Mouse (Mus musculus): Measurements from ENCODE around the gene Mark2.
A peak's percentile ranks its signal among the peaks of the same experiment; 100 is the strongest.
"Not testable (repeated sequence)": the region's sequence is repeated elsewhere in the genome, so short reads cannot be mapped to it uniquely, and the experiment has no call there.

The Mark2 gene

DNA sequence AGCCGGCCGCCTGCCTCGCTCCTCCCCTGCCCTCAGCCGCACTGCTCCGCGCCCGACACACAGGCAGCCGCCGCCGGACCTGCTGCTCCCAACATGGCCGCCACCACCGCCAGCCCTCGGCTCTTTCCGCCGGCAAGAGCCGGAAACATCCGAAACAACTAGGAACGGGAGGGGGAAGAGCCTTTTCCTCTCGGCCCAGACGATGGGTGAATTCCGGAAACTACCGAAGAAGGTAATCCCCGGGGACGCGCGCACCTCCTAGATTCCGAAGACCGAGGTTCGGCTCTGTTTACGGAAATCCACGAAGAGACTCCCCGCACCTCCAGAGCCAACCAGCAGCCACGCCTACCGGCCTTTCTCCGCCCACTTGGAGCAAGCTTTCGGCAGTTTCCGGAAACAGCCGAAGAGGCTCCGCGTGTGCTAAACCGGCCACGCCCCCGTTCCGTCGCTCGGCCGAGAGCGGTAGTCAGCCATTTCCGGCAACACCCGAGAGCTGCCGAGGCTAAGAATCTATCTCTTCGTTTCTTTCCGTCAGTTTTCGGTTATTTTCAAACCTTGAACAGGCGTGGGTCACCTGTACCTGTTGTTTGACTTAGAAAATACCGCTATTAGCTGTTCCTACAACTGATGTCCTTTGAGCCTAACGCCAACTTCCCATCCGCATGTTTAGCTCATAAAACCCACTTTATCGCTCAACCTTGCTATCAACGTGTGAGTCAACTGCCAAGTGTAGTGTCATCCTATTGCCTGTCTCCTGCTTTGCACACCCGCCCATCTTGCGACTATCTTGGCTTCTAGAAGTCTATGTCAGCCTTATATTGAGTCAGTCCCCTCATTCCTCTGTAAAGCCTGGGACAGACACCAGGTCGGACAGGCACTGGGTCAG, at the start of gene Mark2:
TSS of gene Mark2 (minus strand) at position 349 of the 886 bp plus-strand sequence.
- DNase-seq (ENCODE audit: low spot score in 2 of 2), result peak; percentile 99 to 100

DNA sequence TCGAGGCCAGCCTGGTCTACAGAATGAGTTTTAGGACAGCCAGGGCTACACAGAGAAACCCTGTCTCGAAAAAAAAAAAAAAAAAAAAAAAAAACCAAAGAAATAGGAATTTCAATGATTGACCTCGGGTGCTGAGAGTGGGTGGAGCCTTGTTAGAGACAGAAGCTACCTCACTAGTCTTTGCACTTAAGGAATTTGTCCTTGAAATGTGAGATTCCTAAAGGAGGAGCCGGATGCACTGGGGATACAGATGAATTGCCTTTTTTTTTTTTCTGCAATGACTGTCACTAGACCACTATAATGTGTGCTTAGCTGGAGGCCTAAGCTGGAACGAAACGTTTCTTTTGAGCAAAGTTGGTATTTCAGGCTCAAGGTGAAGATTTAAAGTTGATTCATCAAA, 46.8 kb upstream of the Mark2 start:
- no peak for DNase-seq (ENCODE audit: low spot score in 2 of 2)

DNA sequence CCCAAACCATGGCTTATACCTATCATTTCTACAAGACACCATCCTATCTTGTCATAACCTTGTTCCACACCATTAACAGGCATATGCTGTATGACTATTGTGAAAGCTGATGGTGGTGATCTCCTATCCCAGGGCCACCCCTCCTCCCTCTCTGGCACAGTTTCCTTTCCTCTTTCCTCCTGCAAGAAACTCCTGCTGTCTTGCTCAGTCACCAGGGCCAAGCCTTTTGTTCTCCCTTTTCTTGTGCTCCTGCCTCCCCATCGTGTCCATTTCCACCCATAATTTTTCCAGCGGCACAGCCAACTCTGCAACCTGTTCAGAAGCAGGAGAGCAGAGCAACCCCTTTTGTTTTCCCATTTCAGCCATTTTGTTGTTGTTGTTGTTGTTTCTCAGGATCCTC, 44.4 kb upstream of the Mark2 start:
- no peak for DNase-seq (ENCODE audit: low spot score in 2 of 2)

DNA sequence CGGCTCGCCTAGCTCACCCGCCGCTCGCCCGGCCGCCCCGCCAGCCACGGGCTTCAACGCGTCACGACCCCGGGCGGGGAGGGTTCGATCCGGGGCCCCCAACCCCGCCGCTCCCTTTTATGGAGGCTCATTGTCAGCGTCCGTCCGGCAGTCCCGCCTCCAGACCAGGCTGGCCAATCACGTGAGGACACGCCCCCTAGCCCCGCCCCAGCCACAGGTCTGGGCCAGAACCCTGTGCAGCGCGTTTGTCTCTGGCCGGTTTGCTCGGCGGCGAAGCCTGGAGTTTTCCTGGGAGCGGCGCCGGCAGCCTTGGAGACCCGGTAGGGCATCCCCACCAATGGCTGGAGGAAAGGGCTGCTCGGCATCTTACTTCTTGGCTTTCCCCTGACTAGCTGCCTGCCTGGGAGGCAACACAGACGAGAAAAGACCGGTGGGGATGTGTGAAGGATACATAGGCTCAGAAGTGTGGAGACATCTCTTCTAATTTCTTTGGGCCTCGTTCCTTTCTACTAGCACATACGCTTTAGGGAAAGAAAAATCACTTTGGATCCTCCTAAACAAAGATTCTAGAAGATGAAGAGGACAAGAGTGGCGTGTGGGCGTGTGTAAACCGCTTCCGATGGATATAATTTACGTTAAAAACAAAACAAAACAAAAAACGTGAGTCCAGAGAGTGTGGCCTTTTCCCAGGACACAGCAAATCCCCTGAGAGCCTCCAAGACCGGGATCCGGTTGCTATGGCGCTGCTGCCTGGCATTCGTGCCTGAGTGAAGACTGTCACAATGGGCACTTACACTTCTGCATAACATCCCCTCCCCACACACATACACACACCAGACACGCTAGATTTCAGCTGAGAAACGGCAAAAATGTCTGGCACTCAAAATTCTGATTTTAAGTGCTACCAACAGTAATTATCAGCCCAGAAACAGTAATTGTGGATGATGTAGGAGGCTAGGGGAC, 41.5 kb upstream of the Mark2 start, which contains the start of gene Spindoc:
TSS of gene Spindoc (minus strand) at position 92 of the 963 bp plus-strand sequence.
- DNase-seq (ENCODE audit: low spot score in 2 of 2), result peak; percentile 98

DNA sequence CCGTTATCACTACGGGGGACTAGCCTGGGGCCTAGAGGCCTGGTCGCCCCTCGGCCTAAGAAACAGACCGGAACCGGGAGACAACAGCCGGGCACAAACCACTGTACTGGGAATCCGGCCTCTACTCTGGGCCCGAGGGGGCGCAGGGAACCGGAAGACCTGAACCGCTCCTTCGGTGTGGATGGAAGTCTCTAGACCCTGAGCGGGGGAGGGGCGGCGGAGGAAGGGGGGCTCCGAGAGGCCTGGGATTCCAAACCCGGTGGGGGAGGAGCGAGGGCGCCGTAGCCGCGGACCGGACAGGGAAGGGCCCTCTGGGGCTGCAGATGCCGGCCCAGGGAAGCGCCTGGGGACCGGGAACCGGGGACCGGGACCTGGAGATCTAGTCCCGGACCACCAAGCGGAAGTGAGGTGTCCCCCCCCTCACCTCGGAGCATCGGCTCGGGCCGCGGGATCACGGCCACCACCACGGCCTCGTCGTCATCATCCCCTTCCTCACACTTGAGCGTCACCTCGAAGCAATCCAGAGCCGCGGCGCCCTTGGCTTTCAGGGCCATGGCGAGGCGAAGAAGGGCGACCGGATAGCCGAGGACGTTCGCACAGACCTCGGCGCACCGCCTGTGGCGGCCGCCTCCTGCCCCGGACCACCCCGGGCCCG, 40.7 kb upstream of the Mark2 start:
- DNase-seq (ENCODE audit: low spot score in 2 of 2), result peak; percentile 76 to 77

DNA sequence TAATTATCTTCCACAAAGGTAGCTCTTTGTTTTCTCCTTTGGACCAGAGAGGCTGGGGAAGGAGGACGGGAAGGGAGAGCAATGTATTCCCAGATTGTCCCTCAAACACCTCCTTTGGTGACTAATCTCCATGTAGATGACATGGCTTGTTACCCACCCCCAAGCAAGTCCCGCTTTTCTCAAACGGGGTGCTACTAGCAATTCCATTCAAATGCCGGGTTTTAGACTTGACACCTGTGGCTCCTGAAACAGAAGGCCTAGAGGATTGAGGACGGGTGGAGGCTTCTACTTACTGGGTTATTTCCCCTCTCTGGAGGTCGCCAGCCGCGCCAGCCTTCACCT, 40.2 kb upstream of the Mark2 start:
- DNase-seq (ENCODE audit: low spot score in 2 of 2), result no peak

DNA sequence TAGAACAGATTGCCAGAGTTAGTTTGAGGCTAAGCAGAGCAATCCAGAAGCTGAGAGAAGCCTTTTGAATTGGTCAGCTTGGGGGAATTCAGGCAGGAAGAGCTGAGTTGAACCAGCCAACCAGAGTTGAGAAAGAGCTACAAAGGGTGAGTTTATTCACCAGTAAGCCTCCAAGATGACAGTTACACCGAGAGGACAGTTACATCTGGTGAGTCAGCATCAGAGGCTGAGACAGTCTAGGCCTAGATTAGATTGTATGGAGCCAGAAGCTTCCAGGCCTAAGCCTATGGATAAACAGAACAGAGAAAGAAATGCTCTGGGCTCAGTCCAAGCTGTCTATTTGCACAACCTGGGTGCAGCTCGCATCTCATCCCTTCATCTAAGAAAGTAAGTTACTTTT, 36.0 kb upstream of the Mark2 start:
- no peak for DNase-seq (ENCODE audit: low spot score in 2 of 2)

DNA sequence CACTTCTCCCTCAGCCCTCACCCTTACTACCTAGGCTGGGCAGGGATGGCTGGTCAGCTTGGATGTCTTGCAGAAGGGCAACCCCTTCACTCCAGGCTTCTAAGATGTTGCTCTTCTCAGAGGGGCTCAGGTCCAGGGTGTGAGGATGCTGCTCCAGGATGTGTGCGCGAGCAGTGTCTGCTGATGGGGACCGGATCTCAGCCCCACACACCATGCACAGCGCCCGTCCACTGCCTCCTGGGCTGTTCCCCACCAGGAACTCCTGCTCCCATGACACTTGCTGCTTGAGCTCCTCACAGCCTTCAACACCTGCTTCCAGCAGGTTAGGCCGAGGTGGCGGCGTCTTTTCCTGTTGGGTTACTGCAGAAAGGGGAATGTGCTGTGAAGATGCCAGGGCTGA, 32.8 kb upstream of the Mark2 start:
- no peak for DNase-seq (ENCODE audit: low spot score in 2 of 2)

DNA sequence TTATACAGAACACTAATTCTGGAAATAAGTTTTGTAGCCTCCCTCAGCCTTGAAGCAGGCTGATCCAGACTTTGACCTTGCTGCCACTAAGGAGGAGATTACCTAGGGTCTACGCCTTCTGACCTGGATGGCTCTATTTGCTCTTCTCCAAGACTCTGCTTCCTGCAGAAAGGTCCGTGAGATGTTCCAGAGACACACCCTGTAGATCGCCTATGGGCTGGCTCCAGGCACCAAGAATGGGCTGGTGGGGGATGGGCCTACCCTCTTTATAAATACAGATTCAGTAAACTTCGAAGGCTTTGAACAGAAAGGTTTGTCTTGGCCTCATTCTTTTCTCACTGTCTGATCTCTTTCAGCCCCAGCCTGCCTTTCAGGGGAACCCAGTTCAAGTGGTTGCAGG, 27.8 kb upstream of the Mark2 start:
- not testable (repeated sequence) for DNase-seq (ENCODE audit: low spot score in 2 of 2)

DNA sequence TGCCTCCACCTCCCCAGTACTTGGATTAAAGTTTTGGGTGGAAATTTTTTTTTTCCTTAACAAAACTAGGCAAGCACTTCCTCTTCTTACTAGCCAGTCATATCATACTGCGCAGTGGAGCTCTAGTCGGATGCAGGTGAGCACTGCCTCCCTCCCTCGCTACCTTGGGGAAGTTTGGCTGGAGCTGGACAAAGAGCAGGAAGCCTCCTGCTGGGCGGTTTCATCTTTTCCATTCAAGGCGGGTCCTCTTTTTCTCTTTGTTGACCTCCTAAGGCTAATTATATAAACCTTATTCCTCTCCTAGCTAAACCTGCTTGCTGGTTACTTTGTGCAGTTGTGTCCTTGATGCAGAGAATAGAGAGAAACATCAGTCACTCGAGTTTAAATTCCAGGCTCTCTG, 12.0 kb upstream of the Mark2 start:
- no peak for DNase-seq (ENCODE audit: low spot score in 2 of 2)

DNA sequence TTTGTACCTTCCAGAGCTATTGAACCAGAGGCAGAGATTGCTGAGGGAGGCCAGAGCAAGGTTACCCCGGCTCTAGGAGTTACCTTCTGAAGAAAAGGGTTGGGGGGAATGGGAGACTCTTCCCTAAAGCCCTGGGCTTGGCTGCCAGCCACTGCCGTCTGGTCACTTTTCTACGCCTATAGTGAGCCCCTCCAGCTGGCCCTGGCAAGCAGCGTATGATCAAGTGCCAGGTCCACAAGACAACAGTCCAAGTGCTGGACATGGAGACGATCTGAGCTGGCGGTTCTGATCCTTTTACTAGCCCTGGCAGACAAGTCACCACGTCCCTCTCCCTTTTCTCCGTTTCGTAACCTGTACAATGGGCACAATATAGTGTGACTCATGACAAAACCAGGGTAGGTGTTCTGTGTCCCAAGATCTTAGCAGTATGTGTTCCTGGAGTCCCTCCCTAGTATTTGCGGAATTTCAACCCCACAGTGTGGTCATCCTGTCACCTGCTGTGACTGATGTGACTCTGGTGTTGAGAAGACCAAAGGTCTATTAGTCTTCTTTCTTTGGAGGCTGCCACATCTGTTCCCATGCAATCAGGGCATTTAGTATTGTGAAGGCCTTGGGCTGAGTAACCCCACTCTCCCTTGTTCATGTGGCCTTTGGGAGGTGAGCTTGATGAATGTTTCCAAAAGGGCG, 11.3 kb upstream of the Mark2 start:
- DNase-seq (ENCODE audit: low spot score in 2 of 2), result no peak

DNA sequence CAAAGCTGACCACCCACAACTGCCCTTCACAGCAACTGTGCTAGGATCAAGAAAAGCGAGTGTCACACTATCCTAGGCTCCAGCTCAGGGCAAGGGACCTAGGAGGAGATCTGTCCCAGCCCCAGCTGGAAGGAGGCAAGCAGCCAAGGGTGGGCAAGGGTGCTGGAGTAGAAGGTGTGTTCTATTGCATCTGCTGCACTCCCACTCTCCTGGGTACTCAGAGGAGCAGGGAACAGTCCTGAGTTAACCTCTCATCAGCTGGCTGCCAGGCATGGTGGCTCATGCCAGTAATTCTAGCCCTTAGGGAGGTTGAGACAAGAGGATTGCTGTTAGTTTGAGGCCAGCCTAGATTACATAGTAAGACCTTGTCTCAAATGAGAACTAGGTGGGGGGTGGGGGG, 8.3 kb upstream of the Mark2 start:
- DNase-seq (ENCODE audit: low spot score in 2 of 2), result peak in 1 of 2 experiments; percentile 45

DNA sequence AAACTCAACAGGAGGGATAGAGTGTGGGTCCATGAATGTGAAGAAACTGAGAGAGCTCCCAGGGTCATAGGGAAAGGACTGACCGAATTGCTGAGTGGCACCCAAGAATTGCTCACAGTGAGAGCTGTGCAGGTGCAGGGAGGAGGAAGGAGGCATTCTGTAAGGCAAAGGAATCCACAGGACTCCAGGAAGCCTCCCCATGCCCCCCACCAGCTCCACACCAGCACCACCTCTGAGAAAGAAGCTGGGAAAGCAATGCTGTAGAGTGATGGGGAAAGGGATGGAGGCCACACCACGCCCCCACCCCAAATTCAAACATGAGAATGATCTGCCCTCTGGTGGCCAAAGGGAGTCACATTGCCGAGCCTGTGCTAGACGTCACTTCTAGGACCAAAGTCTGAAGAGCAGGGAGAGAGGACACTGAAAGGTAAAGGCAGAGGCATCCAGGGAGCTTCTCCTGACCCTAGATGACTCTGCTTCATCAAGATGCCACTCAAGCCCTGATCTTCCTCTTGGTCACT, 3.6 kb upstream of the Mark2 start:
- DNase-seq (ENCODE audit: low spot score in 2 of 2), result peak; percentile 74 to 78

DNA sequence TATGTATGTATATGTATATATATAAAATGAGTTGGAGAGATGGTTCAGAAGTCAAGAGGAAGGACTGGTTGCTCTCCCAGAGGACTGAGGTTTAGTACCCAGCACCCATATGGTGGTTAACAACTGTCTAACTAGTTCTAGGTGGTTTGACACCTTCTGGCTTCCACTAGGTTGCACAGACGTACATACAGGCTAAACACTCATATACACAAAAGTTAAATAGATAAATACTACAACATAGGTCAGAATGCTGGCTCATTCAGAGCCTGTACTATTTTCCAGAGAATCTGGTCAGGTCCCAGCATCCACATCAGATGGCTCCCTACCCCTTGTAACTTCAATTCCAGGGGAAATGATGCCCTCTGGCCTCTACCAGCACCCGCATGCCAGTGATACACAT, 986 bp upstream of the Mark2 start:
- DNase-seq (ENCODE audit: low spot score in 2 of 2), result no peak

DNA sequence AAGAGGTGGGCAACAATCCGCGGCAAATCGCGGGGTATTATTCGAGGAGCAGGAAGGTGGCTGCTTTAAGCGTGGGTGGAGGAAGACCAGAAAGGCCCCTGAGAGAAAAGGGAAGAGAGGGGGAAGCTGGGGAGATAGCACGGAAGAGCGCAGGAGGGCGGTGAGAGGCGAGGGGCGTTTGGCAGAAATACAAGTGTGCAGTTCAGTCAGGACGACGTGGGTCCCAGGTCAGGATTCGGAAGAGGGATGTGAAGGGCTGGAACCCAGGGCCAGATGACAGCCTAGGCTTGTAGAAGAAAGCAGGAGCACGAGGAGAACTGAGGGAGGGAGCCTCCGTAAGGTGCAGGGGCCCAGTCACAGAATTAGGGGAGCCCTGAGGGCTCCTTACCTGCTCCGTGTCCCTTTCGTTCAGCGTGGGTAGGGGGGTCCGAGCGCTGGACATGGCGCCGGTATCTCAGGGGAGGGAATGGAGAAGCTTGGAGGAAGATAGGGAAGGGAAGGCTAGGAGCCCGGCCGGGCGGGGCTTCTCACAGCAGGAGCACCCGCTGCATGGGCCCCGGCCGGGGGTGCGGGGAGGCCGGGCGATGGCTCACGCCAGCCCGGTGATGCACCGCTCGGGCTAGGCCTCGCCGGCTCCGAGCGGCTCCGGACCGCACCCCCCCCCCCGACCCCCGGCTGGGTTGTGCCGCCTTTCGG, 732 bp downstream of the Mark2 start:
- peak; percentile 49 to 62 for DNase-seq (ENCODE audit: low spot score in 2 of 2)

DNA sequence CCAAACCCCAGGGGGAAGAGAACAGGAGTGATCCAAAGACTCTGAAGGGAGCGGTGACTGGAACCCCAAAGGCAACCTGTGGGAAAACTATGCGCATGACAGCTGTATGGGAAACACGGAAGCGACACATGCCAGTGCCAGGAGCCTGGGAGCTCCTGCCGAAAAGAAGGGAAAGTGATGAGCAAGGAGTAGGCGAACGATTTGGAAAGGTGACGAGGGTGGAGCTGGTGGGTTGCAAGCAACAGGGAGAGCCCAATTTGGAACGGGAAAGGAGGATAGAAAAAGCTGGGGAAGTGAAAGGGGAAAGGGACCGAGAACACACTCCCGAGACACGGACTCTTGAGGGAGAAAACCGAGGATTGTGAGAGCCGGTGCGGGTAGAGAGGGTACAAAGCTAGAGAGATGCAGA, 1.3 kb downstream of the Mark2 start:
- DNase-seq (ENCODE audit: low spot score in 2 of 2), result peak; percentile 58 to 64

DNA sequence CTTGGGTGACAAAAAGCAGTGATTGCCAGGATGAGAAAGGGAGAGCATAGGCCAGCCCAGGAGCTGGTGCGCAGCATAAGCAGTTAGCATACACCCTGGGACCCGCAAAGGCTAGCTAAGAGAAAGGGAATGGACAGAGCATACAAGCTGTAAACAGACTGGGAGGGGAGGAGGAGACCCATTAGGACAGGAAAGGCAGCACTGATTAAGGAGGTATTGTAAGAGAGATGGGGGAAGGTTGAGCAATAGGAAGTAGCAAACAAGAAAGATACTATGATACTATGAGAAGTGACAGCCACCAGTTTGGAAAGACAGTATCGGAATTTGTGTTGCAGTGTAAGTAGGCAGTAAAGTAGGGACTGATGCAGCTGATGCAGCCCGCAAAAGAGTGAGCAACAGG, 1.8 kb downstream of the Mark2 start:
- no peak for DNase-seq (ENCODE audit: low spot score in 2 of 2)

DNA sequence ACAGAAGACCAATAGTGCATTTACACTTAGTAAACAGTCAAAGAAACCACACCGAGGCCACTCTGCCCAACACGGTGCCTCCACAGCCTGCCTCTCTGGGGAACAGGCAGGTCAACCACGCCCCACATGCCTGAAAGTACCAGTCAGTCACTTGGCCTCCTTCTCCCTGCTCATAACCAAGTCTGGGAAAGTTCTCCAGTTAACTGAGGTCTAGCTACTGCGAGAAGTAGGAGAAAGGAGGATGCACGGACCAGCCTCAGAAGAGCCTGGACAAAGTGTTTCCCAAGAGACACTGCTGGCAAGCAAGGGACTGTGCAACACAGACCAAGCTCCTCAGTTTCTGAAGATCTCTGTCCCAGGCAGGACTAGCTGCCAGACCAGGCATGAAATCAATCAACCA, 2.6 kb downstream of the Mark2 start:
- no peak for DNase-seq (ENCODE audit: low spot score in 2 of 2)

DNA sequence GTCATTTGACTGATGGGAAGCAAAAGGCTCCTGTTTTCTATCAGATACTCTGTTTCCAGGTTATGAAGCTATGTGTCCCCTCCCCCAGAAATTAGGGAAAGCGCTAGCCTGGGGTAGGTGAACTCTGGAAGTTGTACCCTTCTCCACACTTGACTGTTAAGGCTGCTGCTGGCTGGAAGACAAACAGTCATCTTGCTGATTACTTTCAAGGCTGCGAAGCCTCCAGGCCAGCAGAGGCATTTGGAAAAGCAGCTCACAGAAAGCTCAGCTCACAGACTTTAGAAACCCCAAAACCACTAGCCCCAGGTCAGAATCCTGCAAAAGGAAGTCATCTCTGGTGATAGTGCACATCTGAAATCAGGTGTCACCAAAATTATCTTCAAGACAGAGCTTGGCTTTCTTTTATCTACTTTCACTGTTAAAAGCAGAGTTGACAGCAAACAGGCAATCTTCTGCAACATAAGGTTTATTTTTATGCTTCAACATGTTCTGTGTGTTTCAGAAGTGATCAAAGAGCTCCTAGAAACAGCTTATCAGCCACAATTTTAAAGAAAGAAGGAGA, 3.8 kb downstream of the Mark2 start:
- no peak for DNase-seq (ENCODE audit: low spot score in 2 of 2)

DNA sequence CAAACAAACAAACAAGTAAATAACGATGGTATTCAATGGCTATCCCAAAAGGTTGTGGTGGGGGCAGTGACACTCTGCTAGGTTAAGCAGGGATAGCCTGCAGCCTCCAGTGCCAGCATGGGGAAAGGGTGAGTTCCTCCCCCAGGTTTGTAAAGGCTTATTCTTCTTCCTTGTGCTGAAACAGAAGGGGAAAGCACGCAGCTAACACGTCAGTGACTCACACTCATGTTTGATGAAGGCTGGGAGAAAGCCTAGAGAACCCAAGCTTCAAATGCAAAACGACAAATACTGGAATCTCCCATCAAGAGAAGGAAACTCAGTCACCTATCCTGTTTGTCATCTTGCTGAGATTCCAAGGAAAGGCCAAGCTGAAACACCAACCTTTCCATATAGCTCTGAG, 6.0 kb downstream of the Mark2 start:
- no peak for DNase-seq (ENCODE audit: low spot score in 2 of 2)

All from right cerebral cortex, postnatal 10 days (tissue).